Mouse (Mus musculus) thymus, adult 18-20 months (tissue): ENCODE measurements around the gene Ank2.
"Not testable (repeated sequence)": the region's sequence is repeated elsewhere in the genome, so short reads cannot be mapped to it uniquely, and the experiment has no call there.

Experiments used
- DNase-seq, 2 experiments: peaks; one replicate each; pipeline ENCODE4 v3.0.0; 2022; ENCODE audit warnings: mixed read lengths in 2 of 2

Ank2 gene

DNA sequence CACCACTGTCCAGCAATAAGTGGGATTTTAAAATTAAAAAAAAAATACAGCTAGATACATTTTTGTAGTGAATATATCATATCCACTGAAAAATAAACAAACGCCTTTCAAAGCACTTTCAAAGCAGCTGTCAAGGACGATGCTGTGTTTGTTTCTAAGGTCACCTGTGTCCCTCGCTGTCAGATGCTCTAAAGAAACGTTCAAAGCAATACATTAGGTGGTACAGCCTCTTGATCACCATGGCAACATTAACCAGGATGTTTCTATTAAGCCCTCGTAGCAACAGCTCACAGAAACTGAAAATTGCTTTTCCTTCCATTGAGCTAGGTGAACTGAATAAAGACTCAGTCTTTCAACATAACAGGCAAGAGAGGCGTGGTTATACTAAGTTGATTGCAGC lies 17.5 kb downstream of the Ank2 start:
- DNase-seq, result no peak

DNA sequence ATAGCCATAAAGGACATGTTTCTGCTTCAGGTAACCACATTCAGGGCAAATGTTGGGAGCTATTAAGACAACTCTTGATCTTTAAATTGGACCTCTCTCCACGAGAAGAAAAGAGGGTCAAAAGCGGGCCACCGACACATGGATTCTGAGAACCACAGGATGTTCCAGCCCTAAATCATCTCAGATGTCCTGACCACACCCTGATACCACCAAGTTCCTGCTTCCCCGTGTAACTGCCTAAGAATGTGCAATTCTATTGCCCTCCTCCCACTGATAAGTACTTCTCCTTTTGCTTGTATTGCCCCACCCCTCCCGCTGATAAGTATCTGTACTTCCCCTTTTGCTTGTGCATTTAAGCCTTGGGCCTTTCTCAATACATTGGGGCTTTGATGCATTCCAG lies 18.8 kb downstream of the Ank2 start:
- not testable (repeated sequence) for DNase-seq

DNA sequence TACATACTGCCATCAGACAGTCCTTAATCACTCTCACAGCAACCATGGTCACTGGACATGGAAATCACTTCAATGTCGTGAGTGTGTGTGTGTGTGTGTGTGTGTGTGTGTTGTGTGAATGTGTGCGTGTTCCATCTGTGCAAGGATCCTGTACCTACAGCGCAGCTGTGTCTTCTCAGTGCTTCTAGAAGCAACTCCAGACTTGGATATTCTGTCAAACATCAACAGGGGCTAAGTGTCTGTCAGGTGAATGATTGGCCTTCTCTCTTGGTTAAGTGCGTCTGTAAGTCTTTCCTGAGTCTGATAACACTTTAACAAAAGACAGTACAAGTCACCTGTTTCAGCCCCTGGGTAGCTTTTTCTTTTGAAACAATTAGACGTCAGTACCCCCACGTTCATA lies 25.0 kb downstream of the Ank2 start:
- no peak for DNase-seq

DNA sequence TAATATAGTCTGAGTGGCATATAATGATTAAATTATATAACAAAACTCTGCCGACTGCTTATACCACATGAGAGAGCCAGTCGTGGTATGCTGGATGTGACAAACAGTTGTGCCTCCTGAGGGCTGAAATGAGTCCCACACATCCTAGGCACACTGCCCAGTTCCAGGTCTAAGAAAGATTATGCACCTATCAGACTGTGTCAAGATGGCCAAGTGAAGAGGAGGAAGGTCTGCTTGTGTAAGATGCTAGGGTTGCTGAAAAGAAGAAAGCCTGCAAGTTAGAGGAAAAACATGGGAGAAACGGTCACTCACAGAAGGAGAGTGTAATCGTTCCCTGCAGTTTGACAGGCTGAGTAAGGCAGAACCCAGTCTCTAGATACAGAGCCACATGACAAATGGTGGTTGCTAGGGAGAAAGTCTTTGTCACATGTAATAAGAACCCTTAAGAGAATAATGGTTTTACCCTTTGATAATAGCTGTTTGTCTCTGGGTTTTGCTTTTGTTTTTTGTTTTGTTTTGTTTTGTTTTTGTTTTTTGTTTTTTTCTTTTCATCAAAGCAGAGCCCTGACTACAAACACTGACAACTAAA lies 29.9 kb downstream of the Ank2 start:
- DNase-seq, result no peak

DNA sequence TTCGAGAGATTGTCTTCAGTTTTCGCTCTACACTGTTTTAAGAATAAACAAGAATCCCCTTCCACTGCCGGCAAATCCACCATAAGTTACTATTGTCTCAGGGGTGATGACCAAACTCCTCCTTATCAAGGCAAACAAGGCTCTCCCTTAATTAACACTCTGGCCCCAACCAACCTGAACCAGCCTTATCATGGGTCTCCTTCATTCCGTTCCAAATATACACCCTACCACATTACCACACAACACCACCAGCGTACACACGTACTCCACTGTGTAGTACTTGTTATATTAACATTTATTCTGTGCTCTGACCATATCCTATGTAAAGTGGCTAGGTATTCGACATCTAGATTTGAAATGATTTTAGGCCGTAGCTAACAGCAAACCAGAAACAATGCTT lies 30.6 kb downstream of the Ank2 start:
- DNase-seq, result no peak

DNA sequence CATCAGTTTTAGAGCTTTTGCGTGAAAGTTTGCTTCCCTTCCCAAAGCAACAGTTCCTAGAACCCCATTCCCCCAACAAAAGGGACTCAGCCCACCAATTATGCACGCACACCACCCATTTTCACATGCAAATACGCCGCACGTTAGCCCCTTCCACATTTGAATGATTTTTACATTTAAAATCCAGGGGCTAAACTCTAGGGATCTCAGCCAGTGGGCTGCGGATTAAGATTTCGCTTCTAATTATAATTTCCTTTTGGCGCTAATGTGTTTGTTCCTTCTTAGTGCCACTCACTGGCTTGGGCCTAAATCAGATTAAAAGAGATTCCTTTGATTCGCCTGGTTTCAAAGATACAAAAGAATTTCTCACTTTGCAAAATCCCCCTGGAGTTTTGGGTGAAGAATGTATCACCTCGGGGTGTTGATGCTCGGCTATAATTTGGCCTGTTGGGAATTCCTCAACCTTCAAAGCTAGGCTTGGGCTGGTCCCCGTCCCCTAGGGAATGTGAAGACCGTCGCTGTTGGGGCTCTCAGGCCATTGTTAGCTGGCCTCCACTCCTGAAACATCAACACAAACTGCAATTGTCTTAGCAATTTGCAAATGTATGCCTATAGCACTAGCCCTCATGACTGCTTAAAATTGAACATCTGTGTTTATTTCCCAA lies 35.2 kb downstream of the Ank2 start:
- no peak for DNase-seq

DNA sequence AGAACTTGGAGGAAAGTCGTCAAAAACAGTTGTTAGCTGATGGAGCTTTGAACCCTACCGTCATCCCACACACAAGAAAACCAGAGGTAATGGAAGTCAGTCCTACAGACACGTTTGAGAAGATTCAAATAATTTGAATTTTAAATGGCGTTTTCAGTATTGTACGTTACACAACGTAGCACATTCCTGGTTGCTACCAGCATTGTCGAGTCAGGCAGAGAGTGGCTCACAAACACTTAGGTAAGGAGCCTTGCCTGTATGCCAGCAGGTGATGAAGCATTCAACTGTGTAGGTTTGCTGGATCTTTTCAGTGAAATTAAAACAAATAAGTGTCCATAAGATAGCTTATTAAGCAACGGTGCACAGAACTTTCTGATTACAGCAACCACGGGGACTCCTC lies 36.0 kb downstream of the Ank2 start:
- no peak for DNase-seq

DNA sequence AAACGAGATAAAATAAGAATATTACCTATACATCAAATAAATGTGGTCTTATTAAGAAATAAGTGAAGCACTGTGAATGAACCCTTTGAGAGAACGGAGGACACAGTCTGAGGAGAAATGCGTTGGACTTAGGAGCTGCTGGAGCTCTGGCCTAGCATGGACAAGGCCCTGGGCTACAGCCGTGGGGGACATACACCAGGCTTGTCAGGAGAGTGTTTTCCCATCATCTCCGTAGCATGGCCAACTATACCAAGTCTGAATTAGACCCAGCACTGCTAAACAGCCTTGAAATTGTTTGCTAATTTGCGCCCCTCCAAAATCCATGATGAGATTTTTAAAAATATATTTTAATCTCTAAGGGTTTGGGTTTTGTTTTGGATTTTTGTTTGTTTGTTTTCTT lies 36.7 kb downstream of the Ank2 start:
- DNase-seq, result no peak

DNA sequence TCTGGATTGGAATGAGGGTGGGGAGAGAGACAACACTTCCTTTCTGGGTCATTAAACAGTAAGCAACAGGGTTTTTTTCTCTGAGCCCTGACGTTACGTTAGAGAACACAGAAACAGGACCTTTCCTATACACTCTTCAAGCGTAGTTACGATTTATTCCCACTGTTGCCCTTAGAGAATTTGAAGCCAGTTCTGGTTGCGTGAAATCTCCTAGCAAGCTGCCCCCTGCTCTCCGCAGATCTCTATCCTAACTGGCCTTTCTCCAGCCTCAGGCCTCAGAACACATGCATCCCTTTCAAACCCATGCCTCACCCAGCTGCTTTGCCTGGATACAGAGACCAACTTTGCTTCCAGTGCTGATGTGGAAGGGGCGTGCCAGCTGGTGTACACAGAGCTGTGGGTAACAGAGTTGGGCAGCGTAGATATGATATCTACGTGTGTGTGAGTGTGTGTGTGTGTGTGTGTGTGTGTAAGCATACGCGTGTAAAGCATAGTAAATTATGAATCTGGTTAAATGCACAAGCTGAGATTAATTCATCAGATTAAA lies 38.2 kb downstream of the Ank2 start:
- DNase-seq, result no peak

DNA sequence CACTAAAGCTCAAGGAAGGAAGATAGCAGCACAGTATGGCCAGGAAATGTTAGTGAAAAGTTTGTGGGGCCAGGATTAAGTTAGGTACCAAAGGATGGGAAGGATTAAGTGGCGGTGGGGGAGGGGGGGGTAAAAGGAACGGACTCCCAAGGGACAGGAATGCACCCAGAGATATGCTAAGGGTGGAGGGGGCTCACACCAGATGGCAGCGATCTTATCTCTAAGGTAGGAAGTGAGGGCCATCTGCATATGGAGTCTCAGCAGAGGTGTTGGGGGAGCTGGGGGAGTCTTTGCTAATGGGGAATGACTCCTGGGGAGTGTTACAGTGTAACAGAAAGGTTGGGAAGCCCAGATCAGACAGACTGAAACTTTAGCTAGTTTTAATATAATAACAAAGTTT lies 39.3 kb downstream of the Ank2 start:
- no peak for DNase-seq

DNA sequence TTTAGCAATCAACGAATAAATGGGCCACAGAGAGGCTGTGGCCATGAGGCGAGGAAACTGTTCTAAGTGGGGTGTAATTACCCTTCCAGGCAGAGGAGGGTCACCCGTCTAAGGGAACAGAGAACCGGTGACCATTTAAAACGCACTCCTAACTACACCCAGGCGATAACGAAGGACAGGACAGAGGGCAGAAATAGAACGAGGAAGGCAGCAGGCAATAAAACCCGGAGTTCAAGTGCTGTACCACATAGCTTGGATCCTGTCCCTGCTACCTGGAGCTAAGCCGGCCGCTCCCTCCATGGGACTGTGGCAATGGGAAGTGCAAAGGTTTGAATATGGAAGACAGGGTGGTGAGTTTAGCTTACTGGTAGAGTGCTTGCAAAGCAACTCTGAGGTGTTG lies 40.2 kb downstream of the Ank2 start:
- no peak for DNase-seq

DNA sequence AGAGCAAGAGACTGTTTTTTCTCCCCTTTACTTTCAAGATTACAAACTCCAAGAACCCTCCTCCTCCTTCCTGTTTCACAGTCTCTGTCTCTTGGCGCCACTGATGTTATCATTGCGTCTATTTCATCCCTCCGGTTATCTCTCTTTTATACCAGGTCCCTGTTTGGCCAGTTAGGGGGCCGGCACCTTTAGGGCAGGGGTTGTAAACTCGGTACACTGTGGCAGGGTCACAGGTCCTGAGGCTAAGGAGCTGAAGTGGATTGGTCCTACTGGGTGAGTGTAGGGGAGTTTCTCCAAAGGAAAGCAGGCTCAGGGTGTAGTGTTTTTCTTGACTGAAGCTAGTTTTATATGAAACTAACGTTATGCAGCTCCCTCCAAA lies 40.7 kb downstream of the Ank2 start:
- DNase-seq, result no peak

DNA sequence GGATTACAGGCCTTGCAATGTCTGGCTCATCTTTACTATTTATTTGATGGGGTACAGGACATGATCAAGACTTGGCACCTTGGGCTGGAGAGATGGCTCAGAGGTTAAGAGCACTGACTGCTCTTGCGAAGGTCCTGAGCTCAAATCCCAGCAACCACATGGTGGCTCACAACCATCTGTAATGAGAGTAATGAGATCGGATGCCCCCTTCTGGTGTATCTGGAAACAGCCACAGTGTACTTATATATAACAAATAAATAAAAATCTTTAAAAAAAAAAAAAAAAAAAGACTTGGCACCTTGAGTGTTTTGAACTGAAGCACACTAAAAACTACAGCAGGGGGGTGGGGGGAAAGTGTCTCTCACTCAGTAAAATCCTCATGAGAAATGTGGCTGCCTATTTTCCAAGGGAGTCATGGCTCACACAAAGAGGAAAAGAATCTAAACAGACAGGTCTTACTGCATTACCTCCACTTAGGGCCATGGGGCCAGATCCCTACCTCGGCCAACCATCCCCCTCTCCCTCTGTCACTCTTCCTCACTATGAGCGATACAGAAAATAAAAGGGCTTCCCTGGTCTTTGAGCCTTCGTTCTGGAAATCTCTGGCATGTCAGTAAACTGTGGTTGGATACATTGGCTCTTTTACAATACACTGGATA lies 41.3 kb downstream of the Ank2 start:
- no peak for DNase-seq

DNA sequence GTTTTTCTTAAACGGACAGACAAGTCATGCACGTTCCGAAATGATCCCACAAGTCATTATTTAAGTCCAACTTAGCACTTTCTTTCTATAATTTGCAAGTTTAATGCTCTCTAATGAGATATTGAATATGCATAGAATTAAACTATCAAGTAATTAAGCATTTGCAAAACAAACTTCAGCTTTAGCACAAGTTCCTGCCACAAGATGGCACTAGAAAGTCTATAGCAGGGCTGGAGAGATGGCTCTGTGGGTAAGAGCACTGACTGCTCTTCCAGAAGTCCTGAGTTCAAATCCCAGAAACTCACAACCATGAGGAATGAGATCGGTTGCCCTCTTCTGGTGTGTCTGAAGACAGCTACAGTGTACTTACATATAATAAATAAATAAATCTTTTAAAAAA lies 45.4 kb downstream of the Ank2 start:
- no peak for DNase-seq

DNA sequence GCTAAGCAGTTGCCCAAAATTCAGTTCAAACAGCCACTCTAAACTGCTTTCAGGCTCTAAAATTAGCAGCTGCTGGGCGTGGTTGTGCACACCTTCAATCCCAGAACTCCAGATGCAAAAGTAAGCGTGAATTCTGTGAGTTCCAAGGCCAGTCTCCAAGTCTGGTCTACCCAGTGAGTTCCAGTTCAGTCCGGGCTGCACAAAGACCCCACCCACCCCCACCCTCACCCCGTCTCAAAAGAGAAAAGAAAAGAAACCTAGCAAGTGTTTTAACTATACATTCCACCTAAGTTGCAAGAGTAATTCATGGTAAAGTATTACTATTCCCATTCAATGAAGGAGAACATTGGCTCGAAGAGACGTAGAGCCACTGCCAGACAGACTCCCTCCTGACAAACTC lies 45.9 kb downstream of the Ank2 start:
- DNase-seq, result no peak

DNA sequence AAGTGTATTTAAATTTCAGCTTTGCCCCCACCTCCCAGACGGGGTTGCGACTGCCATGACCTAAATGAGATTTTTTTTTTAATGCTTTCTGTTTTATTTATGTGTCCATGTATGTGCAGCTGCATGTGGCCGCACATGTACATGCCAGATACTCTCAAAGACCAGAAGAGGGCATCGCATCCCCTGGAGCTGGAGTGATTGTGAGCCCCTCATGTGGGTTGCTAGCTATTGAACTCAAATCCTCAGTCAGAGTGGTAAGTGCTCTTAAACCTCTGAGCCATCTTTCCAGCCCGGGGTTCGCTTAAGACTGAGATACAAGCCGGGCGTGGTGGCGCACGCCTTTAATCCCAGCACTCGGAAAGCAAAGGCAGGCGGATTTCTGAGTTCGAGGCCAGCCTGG lies 46.9 kb downstream of the Ank2 start:
- no peak for DNase-seq

DNA sequence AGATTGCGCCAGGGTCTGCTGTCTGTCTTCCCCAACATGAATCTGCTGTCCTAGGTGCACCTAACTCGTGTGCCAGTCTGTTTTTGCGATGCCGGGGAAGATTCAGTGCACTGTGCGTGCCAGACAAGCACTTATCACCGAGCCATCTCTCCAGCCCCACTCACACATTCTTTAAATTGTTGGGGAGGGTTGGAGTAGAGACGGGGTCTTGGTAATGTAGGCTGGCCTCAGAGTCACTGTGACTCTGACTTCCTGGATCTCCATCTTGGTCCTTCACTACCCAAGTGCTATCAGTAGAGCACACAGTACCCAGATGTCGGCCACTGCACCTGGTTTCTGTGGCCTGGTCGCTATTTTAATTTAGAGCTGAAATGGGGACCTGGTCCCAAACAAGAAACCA lies 47.4 kb downstream of the Ank2 start:
- DNase-seq, result no peak

DNA sequence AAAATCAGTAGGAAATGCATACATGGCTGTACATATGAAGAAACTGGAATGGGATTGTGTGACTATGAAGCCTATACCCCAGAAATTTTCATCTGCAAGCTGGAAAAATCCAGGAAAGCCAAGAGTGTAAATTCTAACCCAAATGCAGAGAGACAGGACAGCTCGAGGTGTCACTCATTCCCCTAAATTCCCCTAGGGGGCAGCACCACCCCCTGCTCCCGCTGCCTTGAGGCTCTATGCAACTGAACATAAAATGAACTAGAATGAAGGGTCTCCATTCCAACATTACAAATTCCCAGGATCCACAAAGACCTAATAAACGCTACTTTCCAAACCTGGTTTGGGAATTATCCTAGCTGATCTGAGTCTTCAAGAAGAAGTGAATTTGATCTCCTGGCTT lies 48.1 kb downstream of the Ank2 start:
- DNase-seq, result no peak

DNA sequence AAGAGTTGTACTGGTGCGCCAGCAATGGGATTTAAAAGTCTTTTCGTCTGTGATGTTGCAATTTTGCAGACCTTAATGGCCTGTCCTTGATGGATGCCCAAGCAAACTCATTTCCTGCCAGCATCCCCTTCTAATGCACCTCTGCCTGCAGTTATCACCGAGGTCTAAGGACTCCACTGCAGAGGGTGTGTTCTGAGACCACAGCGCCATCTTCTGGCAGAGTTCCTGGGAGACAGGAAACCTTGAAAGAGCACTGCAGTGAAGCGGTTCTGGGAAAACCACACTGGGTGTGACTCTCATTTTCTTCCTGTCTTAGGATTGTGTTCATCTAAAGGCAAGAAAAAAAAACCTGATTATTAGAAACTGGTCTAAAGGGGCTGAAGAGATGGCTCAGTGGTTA lies 53.0 kb downstream of the Ank2 start:
- no peak for DNase-seq

DNA sequence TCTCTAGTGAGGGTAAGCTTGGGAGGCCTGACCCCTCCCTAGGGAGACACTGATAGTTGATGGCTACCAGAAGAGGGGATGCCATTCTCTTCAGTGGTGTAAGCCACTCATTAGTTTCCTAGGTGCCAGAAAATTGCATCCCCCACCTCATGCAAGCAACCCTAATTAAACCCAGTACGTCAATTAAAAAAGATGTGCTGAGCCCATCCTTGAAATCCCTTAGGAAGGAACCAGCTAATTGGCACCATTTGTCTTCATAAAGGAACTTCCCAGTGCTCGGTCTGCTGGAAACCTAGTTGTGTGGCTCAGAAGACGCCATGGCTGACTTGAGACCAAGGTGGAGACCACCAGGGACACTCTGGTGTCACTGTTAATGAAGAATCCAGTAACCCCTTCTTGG lies 65.9 kb downstream of the Ank2 start:
- DNase-seq, result no peak

DNA sequence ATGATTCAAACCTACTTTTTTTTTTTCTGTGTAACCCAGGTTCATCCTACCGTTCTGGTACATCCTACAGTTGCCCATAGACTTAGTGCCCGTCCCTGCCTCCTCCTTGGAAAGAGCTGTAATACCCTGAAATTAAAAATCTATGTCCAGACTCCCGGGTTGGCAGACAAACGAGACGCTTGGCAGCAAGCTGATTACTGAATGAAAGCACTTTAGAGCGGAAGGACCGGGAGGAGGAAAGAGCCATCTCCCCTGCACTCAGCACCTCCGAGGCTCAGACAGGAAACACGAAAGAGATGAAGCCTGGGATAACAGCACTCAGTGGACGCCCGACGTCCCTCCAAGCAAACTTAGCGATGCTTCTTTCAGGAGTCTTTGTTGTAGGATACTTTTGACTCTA lies 69.3 kb downstream of the Ank2 start:
- no peak for DNase-seq

DNA sequence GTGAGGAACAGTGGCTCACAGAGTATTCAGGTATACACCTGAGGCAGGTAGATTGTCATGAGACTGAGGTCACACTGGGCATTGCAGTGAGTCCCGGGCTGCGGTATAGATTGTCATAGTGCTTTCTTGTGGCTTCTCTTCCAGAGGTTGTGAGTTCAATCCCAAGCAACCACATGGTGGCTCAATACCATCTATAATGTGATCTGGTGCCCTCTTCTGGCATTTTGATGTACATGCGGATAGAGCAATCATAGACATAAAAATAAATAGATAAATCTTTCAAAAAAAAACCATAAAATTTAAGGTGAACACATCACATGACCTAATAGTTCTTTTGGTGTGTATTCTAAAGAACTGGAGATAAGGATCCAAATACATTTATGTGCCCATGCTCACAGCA lies 70.6 kb downstream of the Ank2 start:
- no peak for DNase-seq

DNA sequence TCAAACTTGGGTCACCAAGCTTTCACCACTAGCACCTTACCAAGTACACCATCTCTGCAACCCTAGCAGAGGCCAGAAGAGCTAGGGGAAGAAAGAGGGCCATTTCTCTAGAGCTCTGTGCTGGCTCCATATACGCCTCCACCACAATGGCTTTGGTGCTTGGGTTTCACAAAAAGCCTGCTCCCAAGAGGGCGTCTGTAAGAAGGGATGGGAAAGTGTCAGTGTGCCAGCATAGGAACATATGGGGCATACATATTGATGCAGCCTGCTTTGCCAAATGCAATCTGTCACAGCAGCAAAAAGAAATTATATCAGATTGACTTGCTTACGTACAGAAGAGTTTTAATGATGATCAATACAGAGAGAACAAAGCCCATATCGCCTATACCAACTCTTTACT lies 82.2 kb downstream of the Ank2 start:
- no peak for DNase-seq

DNA sequence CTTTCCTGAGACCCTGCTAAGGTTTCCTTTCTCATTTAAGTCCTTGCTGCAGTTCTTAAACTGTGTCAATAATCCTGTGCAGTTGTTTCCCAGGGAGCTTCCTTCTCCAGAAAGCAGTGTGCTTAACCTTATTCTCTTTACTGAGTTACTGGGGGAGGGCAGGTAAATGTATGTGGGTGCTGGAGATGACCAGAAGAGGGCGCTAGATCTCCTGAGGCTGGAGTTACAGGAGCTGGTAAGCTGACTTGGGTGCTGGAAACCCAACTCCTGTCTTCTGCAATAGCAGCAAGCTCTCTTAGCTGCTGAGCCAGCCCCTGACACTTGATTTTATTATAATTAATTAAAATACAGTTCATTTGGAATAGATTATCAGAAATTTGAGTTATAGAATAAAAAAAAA lies 84.7 kb downstream of the Ank2 start:
- DNase-seq, result no peak
